Mouse (Mus musculus): ENCODE measurements around the gene Tmem89.
A peak's percentile ranks its signal among the peaks of the same experiment; 100 is the strongest.

Gene Tmem89

DNA sequence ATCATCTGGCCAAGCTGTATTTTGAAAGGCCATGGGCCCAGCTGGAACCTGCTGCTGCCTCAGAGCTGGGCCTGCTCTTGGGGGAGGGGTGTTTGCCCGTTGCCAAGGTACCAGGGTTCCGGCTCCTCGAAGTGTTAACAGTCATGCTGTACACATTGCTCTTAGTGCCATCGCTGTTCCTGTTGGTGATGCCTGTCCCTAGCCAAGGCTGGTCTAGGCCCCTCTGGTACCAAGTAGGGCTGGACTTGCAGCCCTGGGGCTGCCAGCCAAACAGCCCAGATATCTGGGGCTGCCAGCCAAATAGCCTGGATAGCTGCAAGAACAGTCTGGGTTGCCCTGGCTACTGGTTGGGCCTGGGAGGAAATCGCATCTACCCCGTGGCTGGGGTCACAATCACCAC, at the start of gene Tmem89:
TSS of gene Tmem89 (plus strand) at position 129 of the 400 bp plus-strand sequence.
- DNase-seq (ENCODE audit: low spot score): no peak

DNA sequence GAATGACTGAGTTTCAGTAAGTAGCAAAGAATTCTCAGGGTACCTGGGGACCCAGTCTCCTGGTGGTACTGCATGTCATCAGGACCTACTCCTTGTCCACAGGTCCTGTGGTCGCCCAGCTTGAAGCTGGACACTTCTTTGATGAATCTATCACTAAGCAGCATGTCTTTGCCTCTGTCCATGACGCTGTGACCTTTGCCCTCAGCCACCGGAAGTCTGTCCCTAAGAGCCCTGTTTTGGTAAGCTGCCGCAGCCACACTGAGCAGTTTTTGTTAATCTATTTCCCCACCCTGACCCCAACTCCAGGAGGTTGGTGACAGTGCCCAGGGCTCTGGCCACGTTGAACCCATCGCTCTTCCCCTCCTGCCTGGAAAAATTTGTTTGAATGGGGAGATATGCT, 2.1 kb upstream of the Tmem89 start:
- no peak for DNase-seq (ENCODE audit: low spot score)

DNA sequence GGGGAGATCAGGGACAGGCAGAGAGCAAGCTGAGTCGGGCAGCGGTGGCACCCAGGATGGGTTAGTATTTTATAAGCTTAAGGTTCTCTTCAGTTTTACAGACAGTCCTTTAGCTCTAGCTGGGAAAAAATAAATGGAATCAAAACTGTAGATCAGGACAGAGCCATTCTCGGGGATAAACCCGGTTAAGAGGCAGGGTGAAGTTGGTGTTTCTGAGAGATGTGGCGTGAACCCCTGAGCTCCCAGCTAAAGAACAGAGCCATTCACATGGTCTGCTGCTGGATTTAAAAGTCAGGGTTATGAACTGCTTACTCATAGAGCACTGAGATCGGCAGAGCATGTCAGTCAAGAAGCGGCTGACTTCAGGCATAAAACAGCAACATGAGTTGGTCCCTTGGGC, 1.3 kb upstream of the Tmem89 start:
- no peak for DNase-seq (ENCODE audit: low spot score)

DNA sequence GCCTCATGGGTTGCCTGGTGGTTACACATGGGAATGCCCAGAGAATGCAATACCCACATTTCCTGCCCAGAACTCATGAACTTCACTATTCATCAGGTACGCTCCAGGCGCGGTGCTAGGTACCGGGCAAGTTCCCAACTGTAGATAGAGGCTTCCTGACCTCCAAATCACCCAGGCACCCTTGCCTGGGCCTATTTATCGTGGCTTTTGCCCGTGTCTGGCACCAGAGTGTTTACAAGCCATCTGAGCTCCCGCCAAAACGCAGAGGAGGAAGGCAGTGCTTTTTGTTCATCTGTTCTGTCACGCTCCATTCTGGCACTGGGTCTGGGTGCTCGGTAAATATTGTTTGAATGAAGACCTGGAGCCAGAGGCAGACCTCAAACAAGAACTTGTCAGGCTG, 798 bp upstream of the Tmem89 start:
- DNase-seq (ENCODE audit: low spot score): no peak

DNA sequence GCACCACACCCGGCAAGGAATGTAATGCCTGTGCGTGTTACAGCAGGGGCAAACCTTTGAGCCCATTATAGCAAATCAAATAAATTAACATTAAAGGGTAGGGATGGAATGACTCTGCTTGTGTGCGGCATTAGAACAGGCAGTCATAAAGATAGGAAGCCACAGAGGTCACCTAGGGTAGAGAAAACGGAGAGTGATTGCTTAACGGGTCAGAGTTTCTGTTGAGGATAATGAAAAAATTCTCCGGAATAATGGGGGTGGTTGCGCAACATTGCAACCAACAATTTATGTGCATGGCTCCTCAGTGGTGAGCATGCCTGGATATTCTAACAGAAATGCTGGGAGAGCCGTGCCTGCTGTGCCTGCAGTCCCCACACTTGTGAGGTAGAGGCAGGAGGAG, 11.5 kb downstream of the Tmem89 start:
- DNase-seq (ENCODE audit: low spot score): no peak

DNA sequence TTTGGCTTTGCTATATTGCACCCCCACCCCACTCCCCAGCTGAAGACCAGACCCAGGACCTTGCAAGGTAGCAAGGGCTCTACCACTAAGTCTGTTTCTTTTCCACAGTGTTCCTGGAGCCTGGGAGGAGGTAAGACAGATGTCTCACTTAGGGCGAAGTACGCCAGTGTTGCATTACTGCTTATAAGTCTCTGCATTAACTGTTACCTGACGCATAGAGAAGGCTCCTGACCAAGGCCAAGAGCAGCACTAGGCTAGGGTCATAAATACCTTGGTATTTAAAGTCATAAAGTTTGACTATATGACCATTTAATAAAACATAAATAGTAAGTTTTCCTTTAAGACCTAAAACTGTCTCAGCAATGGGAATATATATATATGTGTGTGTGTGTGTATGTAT, 14.0 kb downstream of the Tmem89 start:
- DNase-seq (ENCODE audit: low spot score): no peak

DNA sequence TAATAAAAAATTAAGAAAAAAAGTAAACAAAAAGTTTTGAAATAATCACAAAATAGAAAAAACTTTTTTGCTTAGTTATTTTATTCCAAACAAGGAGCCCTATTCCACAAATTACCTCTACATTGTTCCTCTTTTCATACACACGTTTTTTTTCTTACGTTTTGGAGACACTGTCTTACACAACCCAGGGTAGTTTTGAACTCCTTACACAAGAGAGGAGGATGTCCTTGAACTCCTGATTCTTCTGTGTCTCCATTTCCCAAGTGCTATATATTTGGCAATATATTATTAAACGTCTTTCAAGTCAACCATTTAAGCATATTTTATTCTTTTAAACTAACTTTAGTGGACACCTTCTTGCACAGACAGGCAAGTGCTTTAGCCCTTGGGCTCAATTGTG, 21.6 kb downstream of the Tmem89 start:
- DNase-seq (ENCODE audit: low spot score): no peak

DNA sequence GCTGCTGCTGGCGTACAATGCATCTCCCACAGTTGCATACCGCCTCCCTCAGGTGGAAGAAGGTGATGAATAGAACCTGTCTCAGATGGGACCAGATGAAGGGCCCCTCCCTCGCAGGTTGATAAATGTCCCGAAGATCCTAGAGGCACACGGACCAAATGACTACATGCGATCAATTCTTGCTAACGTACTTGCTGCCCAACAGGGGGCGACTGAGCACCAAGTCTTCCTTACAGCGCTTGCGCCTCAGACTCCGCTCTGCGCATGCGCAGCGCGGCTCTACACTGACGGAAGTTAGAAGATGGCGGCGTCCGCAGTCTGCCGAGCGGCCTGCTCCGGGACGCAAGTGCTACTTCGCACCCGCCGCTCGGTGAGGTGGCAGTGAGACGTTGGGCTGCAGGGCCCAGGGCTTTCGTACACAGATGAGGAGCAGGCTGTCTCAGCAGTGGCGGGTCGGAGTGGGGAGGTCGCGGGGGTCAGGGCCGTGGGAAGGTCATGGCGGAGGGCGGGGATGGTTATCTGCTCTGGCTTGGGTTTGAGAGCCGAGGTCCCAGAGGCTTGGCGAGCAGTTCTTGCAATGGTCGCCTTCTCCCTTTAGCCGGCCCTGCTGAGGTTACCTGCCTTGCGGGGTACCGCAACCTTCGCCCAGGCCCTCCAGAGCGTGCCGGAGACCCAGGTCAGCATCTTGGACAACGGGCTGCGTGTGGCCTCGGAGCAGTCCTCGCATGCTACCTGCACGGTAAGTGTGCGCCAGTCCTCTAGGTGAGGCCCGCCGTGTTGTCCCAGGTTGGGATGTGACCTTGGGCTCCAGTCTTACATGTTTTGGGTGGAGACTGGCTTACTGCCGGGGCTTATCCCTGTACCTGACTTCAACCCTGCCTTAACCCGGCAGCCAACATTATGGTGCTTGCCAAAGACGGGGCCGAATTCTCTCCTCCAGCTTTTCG, 22.3 kb downstream of the Tmem89 start, which contains the start of gene Uqcrc1:
TSS of gene Uqcrc1 (plus strand) at position 216 of the 947 bp plus-strand sequence.
- DNase-seq (ENCODE audit: low spot score): peak; percentile 99

DNA sequence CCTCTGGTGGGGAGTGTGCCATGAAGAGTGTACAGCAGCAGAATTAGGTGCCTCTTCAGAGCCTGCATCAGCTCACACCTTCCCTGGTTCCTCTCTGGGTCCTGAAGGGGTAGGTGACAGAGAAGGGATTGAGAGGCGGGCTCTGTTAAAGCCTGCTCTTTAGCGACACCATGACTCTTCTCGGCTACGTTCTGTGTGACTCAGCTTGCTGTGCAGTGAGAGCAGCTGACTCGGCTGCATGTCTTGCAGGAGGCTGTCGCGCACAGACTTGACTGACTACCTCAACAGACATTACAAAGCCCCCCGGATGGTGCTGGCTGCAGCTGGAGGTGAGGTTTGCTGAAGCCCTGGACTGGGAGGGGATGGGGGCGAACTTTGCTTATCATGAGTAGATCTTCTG, 30.7 kb downstream of the Tmem89 start:
- DNase-seq (ENCODE audit: low spot score): no peak

DNA sequence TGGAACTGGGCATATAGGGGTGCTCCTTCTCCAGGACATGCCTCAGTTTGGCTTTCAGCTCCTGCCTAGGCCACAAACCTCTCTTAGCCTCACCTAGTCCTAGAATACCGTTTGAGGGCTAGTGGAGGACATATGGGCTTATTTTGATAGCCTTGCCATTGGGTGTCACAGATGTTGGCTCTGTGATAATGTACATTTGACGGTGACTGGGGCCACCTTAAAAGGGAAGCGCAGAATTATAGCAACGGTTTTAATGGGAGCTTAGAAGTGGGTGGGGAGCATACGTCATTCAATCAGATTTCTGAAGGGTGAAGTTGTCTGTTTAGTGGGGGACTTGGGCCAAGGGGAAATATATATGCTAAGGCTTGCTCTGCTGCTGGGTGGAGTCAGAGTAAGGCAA, 31.2 kb downstream of the Tmem89 start:
- DNase-seq (ENCODE audit: low spot score): peak; percentile 14

DNA sequence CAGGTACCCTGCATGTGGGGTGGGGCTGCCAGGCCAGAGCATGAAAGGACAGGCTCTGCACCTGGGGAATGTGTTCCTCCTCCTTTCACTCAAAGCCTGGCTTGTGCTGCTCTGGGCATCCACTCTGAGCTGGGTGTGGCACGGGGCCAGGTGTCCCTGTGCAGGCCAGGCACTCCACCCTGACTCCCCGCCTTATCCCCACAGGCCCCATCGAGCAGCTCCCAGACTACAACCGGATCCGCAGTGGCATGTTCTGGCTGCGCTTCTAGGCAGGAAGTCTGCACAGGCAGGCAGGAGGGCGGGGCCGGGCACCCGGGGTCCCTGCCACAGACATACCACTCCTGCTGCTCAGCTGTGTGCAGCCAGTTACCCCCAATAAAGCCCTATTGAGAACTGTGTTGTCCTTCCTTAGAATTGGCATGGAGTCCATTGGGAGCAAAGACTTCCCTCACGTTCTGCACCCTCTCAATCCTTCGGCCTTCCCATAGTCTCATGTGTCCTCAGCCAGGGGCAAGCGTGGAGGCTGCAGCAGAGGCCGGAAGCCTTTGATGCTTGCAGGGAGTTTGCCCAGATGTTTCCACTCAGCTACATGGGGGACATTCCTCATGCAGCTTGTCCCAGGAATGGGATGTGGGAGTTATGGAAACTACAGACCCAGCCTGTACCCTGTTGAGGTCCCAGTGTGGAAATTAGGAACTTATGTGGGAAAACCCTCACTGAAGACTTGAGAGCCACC, 35.0 kb downstream of the Tmem89 start:
- no peak for DNase-seq (ENCODE audit: low spot score)

DNA sequence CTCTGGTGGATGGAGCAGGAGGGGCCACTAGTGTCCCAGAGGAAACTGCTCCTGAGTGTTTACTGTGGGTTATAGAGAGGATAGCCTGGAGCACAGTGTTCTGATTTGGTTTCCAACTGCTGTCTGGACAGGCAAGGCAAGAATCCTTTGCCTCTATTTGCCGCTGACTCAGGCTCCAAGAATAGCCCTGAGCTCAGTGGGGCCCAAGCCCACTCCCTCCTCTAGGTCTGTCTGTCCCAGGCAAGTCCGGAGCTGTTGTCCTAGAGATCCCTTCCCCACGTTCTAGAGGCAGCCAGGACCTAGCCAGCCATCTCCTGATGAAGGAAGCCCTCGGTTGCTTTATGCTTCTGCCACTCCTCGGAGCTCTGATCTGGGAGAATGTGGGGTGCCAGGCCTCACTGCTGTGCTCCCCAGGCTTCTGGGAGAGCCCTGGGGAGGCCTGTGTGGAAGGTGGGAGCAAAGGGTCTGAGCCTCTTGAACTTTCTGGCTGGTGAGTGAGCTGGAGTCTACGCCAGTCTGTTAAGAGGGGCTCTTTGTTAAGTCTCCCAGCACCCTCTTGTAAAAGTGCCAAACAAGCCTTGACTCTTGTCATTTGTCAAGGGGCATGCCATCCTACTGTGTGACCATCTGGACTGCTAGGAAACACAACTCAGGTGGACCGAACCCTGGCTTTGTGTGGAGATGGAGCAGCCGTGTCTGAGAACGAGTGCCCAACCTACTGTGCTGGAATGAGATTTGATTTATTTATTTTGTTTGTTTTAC, 35.7 kb downstream of the Tmem89 start:
- DNase-seq (ENCODE audit: low spot score): no peak

DNA sequence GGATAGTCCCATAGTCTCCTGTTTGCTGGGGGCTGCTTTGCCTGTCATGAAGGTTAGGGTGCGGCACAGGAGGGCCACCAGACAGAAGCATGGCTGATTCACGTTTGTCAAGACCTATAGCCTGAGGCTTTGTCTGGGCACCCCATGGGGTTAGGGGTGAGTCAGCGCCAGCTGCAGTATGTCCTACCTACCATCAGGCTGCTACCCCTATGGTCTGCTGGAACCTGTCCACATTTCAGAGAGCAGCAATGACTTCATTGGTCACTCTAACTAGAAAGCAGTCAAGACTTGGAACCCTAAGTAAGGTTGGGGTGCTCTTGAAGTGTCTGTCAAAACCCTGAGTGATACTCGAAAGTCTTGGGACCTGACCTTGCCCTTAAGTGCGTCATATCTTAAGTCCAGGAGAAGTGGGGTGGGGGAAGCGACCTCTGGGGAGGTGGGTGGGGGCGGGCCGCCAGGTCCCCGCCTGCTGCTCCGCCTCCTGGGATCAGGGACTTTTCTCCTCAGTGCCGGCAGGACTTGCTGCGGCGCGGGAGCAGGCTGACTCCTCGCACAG, 38.7 kb downstream of the Tmem89 start, which contains the start of gene Col7a1:
TSS of gene Col7a1 (plus strand) at position 506 of the 556 bp plus-strand sequence.
- no peak for DNase-seq (ENCODE audit: low spot score)

DNA sequence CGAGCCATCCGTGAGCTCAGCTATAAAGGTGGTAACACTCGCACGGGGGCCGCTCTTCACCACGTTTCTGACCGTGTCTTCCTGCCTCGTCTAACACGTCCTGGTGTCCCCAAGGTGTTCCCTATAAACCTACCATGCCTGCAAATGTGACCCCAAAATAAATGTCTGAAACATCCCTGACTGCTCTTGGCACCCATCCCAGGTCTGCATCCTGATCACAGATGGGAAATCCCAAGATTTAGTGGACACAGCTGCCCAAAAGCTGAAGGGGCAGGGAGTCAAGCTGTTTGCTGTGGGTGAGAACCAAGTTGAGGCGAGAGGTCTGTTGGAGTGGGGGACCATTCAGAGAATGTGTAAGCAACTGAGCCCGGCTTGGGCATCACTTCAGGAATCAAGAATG, 40.8 kb downstream of the Tmem89 start:
- no peak for DNase-seq (ENCODE audit: low spot score)

DNA sequence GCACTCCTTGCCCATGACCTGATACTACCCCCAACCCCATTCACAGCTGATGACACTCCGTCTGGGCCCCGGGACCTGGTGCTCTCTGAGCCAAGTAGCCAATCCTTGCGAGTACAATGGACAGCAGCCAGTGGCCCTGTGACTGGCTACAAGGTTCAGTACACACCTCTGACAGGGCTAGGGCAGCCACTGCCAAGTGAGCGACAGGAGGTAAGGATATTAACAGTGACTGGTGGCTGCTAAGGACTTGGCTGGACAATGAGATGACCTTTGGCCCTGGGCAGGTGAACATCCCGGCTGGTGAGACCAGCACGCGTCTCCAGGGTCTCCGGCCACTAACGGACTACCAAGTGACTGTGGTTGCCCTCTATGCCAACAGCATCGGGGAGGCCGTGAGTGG, 41.4 kb downstream of the Tmem89 start:
- no peak for DNase-seq (ENCODE audit: low spot score)

DNA sequence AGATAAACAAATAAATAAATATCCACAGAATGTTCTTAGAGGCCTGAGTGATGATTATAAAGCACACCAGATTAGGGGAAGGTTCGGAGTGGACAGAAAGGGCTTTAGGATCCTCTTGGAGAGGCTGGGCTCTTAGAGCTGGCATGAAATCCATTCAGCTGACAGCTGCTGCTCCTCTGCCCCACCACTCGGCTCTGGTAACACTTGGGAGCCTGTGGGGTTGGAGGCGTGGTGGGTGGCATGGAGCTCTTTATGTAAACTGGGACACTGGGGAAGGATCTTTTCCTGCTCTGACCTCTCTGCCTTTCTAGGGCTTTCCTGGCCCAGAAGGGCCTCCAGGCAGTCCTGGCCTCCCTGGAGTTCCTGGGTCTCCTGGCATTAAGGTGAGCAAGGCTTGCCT, 49.2 kb downstream of the Tmem89 start:
- no peak for DNase-seq (ENCODE audit: low spot score)

DNA sequence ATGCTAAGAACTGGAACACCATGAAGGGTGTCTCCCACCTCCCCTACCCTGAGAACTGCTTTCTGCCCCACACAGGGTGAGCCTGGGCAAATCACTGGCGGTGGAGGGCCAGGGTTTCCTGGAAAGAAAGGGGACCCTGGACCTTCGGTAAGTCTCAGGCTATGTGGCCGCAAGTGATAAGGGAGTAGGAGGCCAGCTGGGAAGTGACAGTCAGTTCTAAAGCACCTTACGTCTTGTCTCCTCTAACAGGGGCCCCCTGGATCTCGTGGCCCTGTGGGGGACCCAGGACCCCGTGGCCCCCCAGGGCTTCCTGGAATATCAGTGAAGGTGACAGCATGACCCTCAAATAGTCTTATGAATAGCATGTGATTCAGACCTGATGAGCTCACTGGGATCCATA, 49.9 kb downstream of the Tmem89 start:
- no peak for DNase-seq (ENCODE audit: low spot score)
